Mouse (Mus musculus) cerebellum, adult 18-20 months (tissue): Measurements from ENCODE around the gene 1700001J03Rik.
A peak's percentile ranks its signal among the peaks of the same experiment; 100 is the strongest.
"Not testable (repeated sequence)": the region's sequence is repeated elsewhere in the genome, so short reads cannot be mapped to it uniquely, and the experiment has no call there.

Source experiments
- DNase-seq, 2 experiments: peaks; one replicate each; pipeline ENCODE4 v3.0.0; 2021

Gene 1700001J03Rik

GRCm38 (mm10) chr5:146187441-146187840 lies 2.3 kb upstream of the 1700001J03Rik start:
- peak; percentile 83 to 84 for DNase-seq

- peak; percentile 69 to 70 for DNase-seq
Observed at GRCm38 (mm10) chr5:146172744-146173143, 12.4 kb downstream of the 1700001J03Rik start.

GRCm38 (mm10) chr5:146170621-146171020 lies 14.5 kb downstream of the 1700001J03Rik start, which contains the start of gene Gm6309:
Gm6309 (minus strand) TSS chr5:146170721.
- not testable (repeated sequence) for DNase-seq

- not testable (repeated sequence) for DNase-seq
Observed at GRCm38 (mm10) chr5:146160439-146160838, 24.7 kb downstream of the 1700001J03Rik start, which contains the start of gene Gm5565. Gm5565 (minus strand) TSS chr5:146160539.

- DNase-seq: not testable (repeated sequence)
Observed at GRCm38 (mm10) chr5:146158326-146158725, 26.8 kb downstream of the 1700001J03Rik start.

- no peak for DNase-seq
Observed at GRCm38 (mm10) chr5:146150454-146150853, 34.6 kb downstream of the 1700001J03Rik start.

GRCm38 (mm10) chr5:146147903-146148302 lies 37.2 kb downstream of the 1700001J03Rik start:
- no peak for DNase-seq
